Mouse (Mus musculus): ENCODE measurements around the gene Slc2a8. TPM values are rescaled to one million over a fixed set of nuclear protein-coding genes. Genes with fewer than 3 reads are reported as not detected.
A peak's percentile ranks its signal among the peaks of the same experiment; 100 is the strongest.

Slc2a8 gene
- polyA plus RNA-seq, 1 experiment, result 51.1 TPM

GRCm38 (mm10) chr2:32962062-32962874 is 19.6 kb downstream of the Slc2a8 start:
- WGBS, result 6% methylated on average over 33 of the region's 33 CpGs
- no peak overlapping the region for H3K27ac ChIP-seq (ENCODE audit: insufficient read depth, low read depth, low read length)
- no peak for DNase-seq
- no peak for TF ChIP-seq POLR2A (IDR thresholded peaks at IDR 0.05; ENCODE audit: low read depth, low read length)
- TF ChIP-seq CTCF (conservative IDR thresholded peaks at IDR 0.05; ENCODE audit: insufficient read depth, insufficient read length, low read depth, low read length), result no peak
- H3K4me3 ChIP-seq (ENCODE audit: insufficient read depth, low read depth, low read length), result peak overlapping the region; percentile 74
- H3K27me3 ChIP-seq (replicated peaks; ENCODE audit: control insufficient read depth, insufficient read depth, low read length), result no peaks in the 10 kb centered on the region
- H3K4me1 ChIP-seq (ENCODE audit: control insufficient read depth, insufficient read depth, low read length), result peaks cover 13% of the 10 kb centered on the region; the same call in 1 of the 2 replicates
- H3K36me3 ChIP-seq (ENCODE audit: control insufficient read depth, insufficient read depth, low read length), result no peaks in the 10 kb centered on the region

- Histone ChIP-seq H3K36me3 (ENCODE audit: control insufficient read depth, insufficient read depth, low read length) (no peaks in the 10 kb centered on the region), H3K27me3 (replicated peaks; ENCODE audit: control insufficient read depth, insufficient read depth, low read length) (no peaks in the 10 kb centered on the region), H3K4me3 (ENCODE audit: insufficient read depth, low read depth, low read length) (peak within 1 kb of the TSS; percentile 74), H3K4me1 (ENCODE audit: control insufficient read depth, insufficient read depth, low read length) (peaks cover 13% of the 10 kb centered on the region; the same call in 1 of the 2 replicates), H3K27ac (ENCODE audit: insufficient read depth, low read depth, low read length) (peak within 1 kb of the TSS; percentile 27; the same call in 1 of the 2 replicates)
- peak; percentile 96 for DNase-seq
- 2% methylated on average over 55 of the region's 55 CpGs for WGBS
- TF ChIP-seq CTCF (conservative IDR thresholded peaks at IDR 0.05; ENCODE audit: insufficient read depth, insufficient read length, low read depth, low read length), result no peak
- TF ChIP-seq POLR2A (IDR thresholded peaks at IDR 0.05; ENCODE audit: low read depth, low read length), result peak; percentile 74
Measured at GRCm38 (mm10) chr2:32961192-32961995, 20.5 kb downstream of the Slc2a8 start, which contains the start of the genes Rpl12 and Lrsam1. Gene Rpl12 (plus strand): TSS chr2:32961559. Gene Lrsam1 (minus strand): TSS chr2:32961614.

GRCm38 (mm10) chr2:32960273-32960672 is 21.6 kb downstream of the Slc2a8 start:
- H3K27ac ChIP-seq (ENCODE audit: insufficient read depth, low read depth, low read length), result no peak overlapping the region
- TF ChIP-seq POLR2A (IDR thresholded peaks at IDR 0.05; ENCODE audit: low read depth, low read length) (no peak), CTCF (conservative IDR thresholded peaks at IDR 0.05; ENCODE audit: insufficient read depth, insufficient read length, low read depth, low read length) (no peak)
- 73% methylated on average over 4 of the region's 4 CpGs for WGBS
- no peaks in the 10 kb centered on the region for H3K36me3 ChIP-seq (ENCODE audit: control insufficient read depth, insufficient read depth, low read length)
- peaks cover 13% of the 10 kb centered on the region; the same call in 1 of the 2 replicates for H3K4me1 ChIP-seq (ENCODE audit: control insufficient read depth, insufficient read depth, low read length)
- DNase-seq, result peak; percentile 13
- no peak overlapping the region for H3K4me3 ChIP-seq (ENCODE audit: insufficient read depth, low read depth, low read length)
- H3K27me3 ChIP-seq (replicated peaks; ENCODE audit: control insufficient read depth, insufficient read depth, low read length), result no peaks in the 10 kb centered on the region

- no peak overlapping the region for H3K27ac ChIP-seq (ENCODE audit: insufficient read depth, low read depth, low read length)
- TF ChIP-seq CTCF (conservative IDR thresholded peaks at IDR 0.05; ENCODE audit: insufficient read depth, insufficient read length, low read depth, low read length) (peak; percentile 44; the same call in 1 of the 2 replicates), POLR2A (IDR thresholded peaks at IDR 0.05; ENCODE audit: low read depth, low read length) (no peak)
- H3K27me3 ChIP-seq (replicated peaks; ENCODE audit: control insufficient read depth, insufficient read depth, low read length), result no peaks in the 10 kb centered on the region
- peaks cover 4% of the 10 kb centered on the region; the same call in 1 of the 2 replicates for H3K36me3 ChIP-seq (ENCODE audit: control insufficient read depth, insufficient read depth, low read length)
- peak; percentile 51 for DNase-seq
- WGBS, result 44% methylated on average over 8 of the region's 8 CpGs
- H3K4me3 ChIP-seq (ENCODE audit: insufficient read depth, low read depth, low read length), result no peak overlapping the region
- H3K4me1 ChIP-seq (ENCODE audit: control insufficient read depth, insufficient read depth, low read length), result peaks cover 9% of the 10 kb centered on the region; the same call in 1 of the 2 replicates
Measured at GRCm38 (mm10) chr2:32957344-32957743, 24.5 kb downstream of the Slc2a8 start.

GRCm38 (mm10) chr2:32954581-32954980 is 27.3 kb downstream of the Slc2a8 start:
- no peak overlapping the region for H3K27ac ChIP-seq (ENCODE audit: insufficient read depth, low read depth, low read length)
- DNase-seq, result no peak
- no peaks in the 10 kb centered on the region for H3K27me3 ChIP-seq (replicated peaks; ENCODE audit: control insufficient read depth, insufficient read depth, low read length)
- H3K4me3 ChIP-seq (ENCODE audit: insufficient read depth, low read depth, low read length), result no peak overlapping the region
- peaks cover 4% of the 10 kb centered on the region; the same call in 1 of the 2 replicates for H3K36me3 ChIP-seq (ENCODE audit: control insufficient read depth, insufficient read depth, low read length)
- no peaks in the 10 kb centered on the region for H3K4me1 ChIP-seq (ENCODE audit: control insufficient read depth, insufficient read depth, low read length)
- TF ChIP-seq CTCF (conservative IDR thresholded peaks at IDR 0.05; ENCODE audit: insufficient read depth, insufficient read length, low read depth, low read length), result no peak
- TF ChIP-seq POLR2A (IDR thresholded peaks at IDR 0.05; ENCODE audit: low read depth, low read length), result no peak
- 88% methylated on average over 2 of the region's 2 CpGs for WGBS

- H3K4me1 ChIP-seq (ENCODE audit: control insufficient read depth, insufficient read depth, low read length), result no peaks in the 10 kb centered on the region
- H3K36me3 ChIP-seq (ENCODE audit: control insufficient read depth, insufficient read depth, low read length), result 0 out of 2 replicates have a peak, but pooled peaks cover 1% of the 10 kb centered on the region
- WGBS, result 77% methylated on average over 11 of the region's 11 CpGs
- DNase-seq, result no peak
- H3K27me3 ChIP-seq (replicated peaks; ENCODE audit: control insufficient read depth, insufficient read depth, low read length), result no peaks in the 10 kb centered on the region
- TF ChIP-seq CTCF (conservative IDR thresholded peaks at IDR 0.05; ENCODE audit: insufficient read depth, insufficient read length, low read depth, low read length) (no peak), POLR2A (IDR thresholded peaks at IDR 0.05; ENCODE audit: low read depth, low read length) (no peak)
- H3K4me3 ChIP-seq (ENCODE audit: insufficient read depth, low read depth, low read length), result no peak overlapping the region
- H3K27ac ChIP-seq (ENCODE audit: insufficient read depth, low read depth, low read length), result no peak overlapping the region
Measured at GRCm38 (mm10) chr2:32947454-32947853, 34.4 kb downstream of the Slc2a8 start.

Measured in kidney, adult 2 months (tissue).